Mouse (Mus musculus): Measurements from ENCODE around the gene Nup133.

- peak; percentile 99; the same call in 1 of the 2 replicates for TF ChIP-seq CTCF (conservative IDR thresholded peaks at IDR 0.05; ENCODE audit: insufficient read depth, insufficient read length, low read depth, low read length)
- TF ChIP-seq POLR2A (IDR thresholded peaks at IDR 0.05; ENCODE audit: low read depth, low read length) = no peak
These were observed 24.3 kb downstream of the Nup133 start for GRCm38 (mm10) chr8:123924719-123925118.
